Mouse (Mus musculus): Measurements from ENCODE around the gene Glrp1. TPM values are rescaled to one million over a fixed set of nuclear protein-coding genes. Genes with fewer than 3 reads are reported as not detected.

Gene Glrp1
- polyA plus RNA-seq (2021), result not detected

- ATAC-seq (no peak), DNase-seq (ENCODE audit: low read depth, low spot score) (no peak)
- TF ChIP-seq CTCF (IDR thresholded peaks at IDR 0.05), result no peak
- in situ Hi-C loops (cut with MboI; ENCODE audit: low pct_unique_long_range_greater_than_20kb), result no loop called here
- H3K27me3 ChIP-seq, result no peaks in the 10 kb centered on the region
- ChIA-PET POLR2A (no interaction called here), CTCF (interaction anchor here (1.9 kb wide), 1 partner anchor 16 kb away, joined by 5 read pairs; no protein-coding TSS in a partner anchor)
These were observed at the start of gene Glrp1 for GRCm38 (mm10) chr1:88509789-88510188. Gene Glrp1 (minus strand): TSS chr1:88510066.

- peak; percentile 45 for ATAC-seq
These were observed 49.4 kb upstream of the Glrp1 start for GRCm38 (mm10) chr1:88559258-88559657.

GRCm38 (mm10) chr1:88558793-88559192 is 48.9 kb upstream of the Glrp1 start:
- H3K27me3 ChIP-seq, result no peaks in the 10 kb centered on the region
- ATAC-seq, result no peak
- ChIA-PET CTCF (interaction anchor here (1.1 to 1.6 kb wide), 4 partner anchors 83 to 146 kb away, joined by 3 to 6 read pairs (median 4); no protein-coding TSS in a partner anchor), POLR2A (interaction anchor here (0.9 to 1.3 kb wide), 2 partner anchors 136 to 143 kb away, joined by 3 to 9 read pairs; partner anchors contain the start of gene Arl4c)
- TF ChIP-seq CTCF (IDR thresholded peaks at IDR 0.05), result no peak
- DNase-seq (ENCODE audit: low read depth, low spot score), result no peak
- in situ Hi-C loops (cut with MboI; ENCODE audit: low pct_unique_long_range_greater_than_20kb), result loop anchor here (5.0 kb wide), 1 partner anchor 81 kb away; no protein-coding TSS in a partner anchor

More at GRCm38 (mm10) chr1:88559258-88559657, 49.4 kb upstream of the Glrp1 start:
- peak; percentile 59 for DNase-seq (ENCODE audit: low read depth, low spot score)
- ChIA-PET CTCF (interaction anchor here (0.7 to 1.8 kb wide), 9 partner anchors 14 to 146 kb away, joined by 3 to 6 read pairs (median 4); no protein-coding TSS in a partner anchor), POLR2A (interaction anchor here (0.9 to 1.3 kb wide), 2 partner anchors 135 to 143 kb away, joined by 3 to 9 read pairs; partner anchors contain the start of gene Arl4c)
- no peaks in the 10 kb centered on the region for H3K27me3 ChIP-seq
- in situ Hi-C loops (cut with MboI; ENCODE audit: low pct_unique_long_range_greater_than_20kb), result loop anchor here (5.0 kb wide), 1 partner anchor 82 kb away; no protein-coding TSS in a partner anchor
- TF ChIP-seq CTCF (IDR thresholded peaks at IDR 0.05), result no peak

- CTCF ChIA-PET, result no interaction called here
These were observed 46.5 kb upstream of the Glrp1 start for GRCm38 (mm10) chr1:88556401-88556800.

GRCm38 (mm10) chr1:88553500-88554187 is 43.8 kb upstream of the Glrp1 start:
- POLR2A ChIA-PET, result interaction anchor here (1.4 kb wide), 1 partner anchor 11 kb away, joined by 4 read pairs; no protein-coding TSS in a partner anchor
- in situ Hi-C loops (cut with MboI; ENCODE audit: low pct_unique_long_range_greater_than_20kb), result no loop called here
- H3K27me3 ChIP-seq, result no peaks in the 10 kb centered on the region
- TF ChIP-seq CTCF (IDR thresholded peaks at IDR 0.05), result no peak
- CTCF ChIA-PET, result no interaction called here
- ATAC-seq (no peak), DNase-seq (ENCODE audit: low read depth, low spot score) (no peak)

More at GRCm38 (mm10) chr1:88556401-88556800, 46.5 kb upstream of the Glrp1 start:
- in situ Hi-C loops (cut with MboI; ENCODE audit: low pct_unique_long_range_greater_than_20kb), result loop anchor here (5.0 kb wide), 1 partner anchor 79 kb away; no protein-coding TSS in a partner anchor
- no peaks in the 10 kb centered on the region for H3K27me3 ChIP-seq
- POLR2A ChIA-PET, result no interaction called here
- DNase-seq (ENCODE audit: low read depth, low spot score), result no peak
- no peak for TF ChIP-seq CTCF (IDR thresholded peaks at IDR 0.05)
- ATAC-seq, result no peak

- DNase-seq (ENCODE audit: low read depth, low spot score), result no peak
- H3K27me3 ChIP-seq, result no peaks in the 10 kb centered on the region
- ChIA-PET CTCF (no interaction called here), POLR2A (no interaction called here)
- ATAC-seq, result no peak
- TF ChIP-seq CTCF (IDR thresholded peaks at IDR 0.05), result no peak
- in situ Hi-C loops (cut with MboI; ENCODE audit: low pct_unique_long_range_greater_than_20kb), result no loop called here
These were observed 39.4 kb upstream of the Glrp1 start for GRCm38 (mm10) chr1:88549263-88549662.

- ATAC-seq, result no peak
- POLR2A ChIA-PET, result interaction anchor here (0.9 kb wide), 1 partner anchor 16 kb away, joined by 3 read pairs; no protein-coding TSS in a partner anchor
- TF ChIP-seq CTCF (IDR thresholded peaks at IDR 0.05), result no peak
- no peak for DNase-seq (ENCODE audit: low read depth, low spot score)
- CTCF ChIA-PET, result no interaction called here
- no peaks in the 10 kb centered on the region for H3K27me3 ChIP-seq
- in situ Hi-C loops (cut with MboI; ENCODE audit: low pct_unique_long_range_greater_than_20kb), result no loop called here
These were observed 37.3 kb upstream of the Glrp1 start for GRCm38 (mm10) chr1:88547172-88547571.

- TF ChIP-seq CTCF (IDR thresholded peaks at IDR 0.05), result no peak
- no peak for ATAC-seq
- ChIA-PET CTCF (interaction anchor here (0.9 to 1.0 kb wide), 2 partner anchors 65 to 69 kb away, joined by 3 read pairs; no protein-coding TSS in a partner anchor), POLR2A (no interaction called here)
- in situ Hi-C loops (cut with MboI; ENCODE audit: low pct_unique_long_range_greater_than_20kb), result no loop called here
- DNase-seq (ENCODE audit: low read depth, low spot score), result no peak
- no peaks in the 10 kb centered on the region for H3K27me3 ChIP-seq
These were observed 33.7 kb upstream of the Glrp1 start for GRCm38 (mm10) chr1:88543608-88544007.

GRCm38 (mm10) chr1:88539823-88540222 is 30.0 kb upstream of the Glrp1 start:
- CTCF ChIA-PET, result no interaction called here
- DNase-seq (ENCODE audit: low read depth, low spot score) (no peak), ATAC-seq (no peak)
- POLR2A ChIA-PET, result interaction anchor here (0.6 to 0.9 kb wide), 2 partner anchors 65 to 133 kb away, joined by 3 to 4 read pairs; partner anchors contain the start of gene Spp2
- H3K27me3 ChIP-seq, result no peaks in the 10 kb centered on the region
- no peak for TF ChIP-seq CTCF (IDR thresholded peaks at IDR 0.05)
- in situ Hi-C loops (cut with MboI; ENCODE audit: low pct_unique_long_range_greater_than_20kb), result no loop called here

GRCm38 (mm10) chr1:88539256-88539655 is 29.4 kb upstream of the Glrp1 start:
- DNase-seq (ENCODE audit: low read depth, low spot score) (no peak), ATAC-seq (no peak)
- H3K27me3 ChIP-seq, result no peaks in the 10 kb centered on the region
- POLR2A ChIA-PET, result no interaction called here
- in situ Hi-C loops (cut with MboI; ENCODE audit: low pct_unique_long_range_greater_than_20kb), result no loop called here
- TF ChIP-seq CTCF (IDR thresholded peaks at IDR 0.05), result no peak
- CTCF ChIA-PET, result no interaction called here

GRCm38 (mm10) chr1:88536308-88536707 is 26.4 kb upstream of the Glrp1 start:
- TF ChIP-seq CTCF (IDR thresholded peaks at IDR 0.05), result no peak
- in situ Hi-C loops (cut with MboI; ENCODE audit: low pct_unique_long_range_greater_than_20kb), result no loop called here
- H3K27me3 ChIP-seq, result no peaks in the 10 kb centered on the region
- no peak for ATAC-seq
- ChIA-PET CTCF (no interaction called here), POLR2A (no interaction called here)
- no peak for DNase-seq (ENCODE audit: low read depth, low spot score)

Measured in Patski (cell line).